Comparison of ENCODE assay signal across 16 mouse cellular contexts in genomic region chr9:83596132-83596531, GRCm38 (mm10). TPM values are rescaled to one million over a fixed set of nuclear protein-coding genes. Genes with fewer than 3 reads are reported as not detected.
DNase-seq lines count a peak whose midpoint lies in the region; ATAC-seq and TF ChIP-seq lines count a peak whose summit lies in the region.
"Had no signal": no experiment of that assay in that cellular context is flagged by ENCODE, and none has a peak within 500 bp of the region (broad histone marks: within the 10 kb centered on the region; RNA-seq: fewer than 3 reads in every experiment).

No protein-coding gene starts in this region.

- intact Hi-C loops in left cerebral cortex, adult 2 months (cut with DNase I), result loop anchor here (5.0 to 10.0 kb wide), 3 partner anchors 269 to 1971 kb away; partner anchors contain the start of gene Phip

- DNase-seq in heart, adult 11 months, result peak; percentile 44
- DNase-seq in heart, adult 18-20 months, result no peak
- peak; percentile 59 to 73 for DNase-seq in left cerebral cortex, adult 2 months (ENCODE audit: extremely low spot score in 1 of 2, low spot score in 2 of 2)
- DNase-seq in right cerebral cortex, postnatal 14 days, result peak; percentile 58
- no peak for DNase-seq in kidney, adult 11 months
- DNase-seq in cerebellum, postnatal 25 days, result no peak
- DNase-seq: adrenal gland, postnatal 36 days; B cell, adult 2 months; cerebellum, postnatal 10 days; kidney, adult 9 months; lung, postnatal 10 days had no signal

- H3K9me3 ChIP-seq in midbrain, embryonic 15.5 days, result no peaks in the 10 kb centered on the region
- H3K9me3 ChIP-seq: liver, embryonic 15.5 days; megakaryocyte, embryonic 14.5 days had no signal

- H3K36me3 ChIP-seq in midbrain, embryonic 15.5 days (replicated peaks), result no peaks in the 10 kb centered on the region
- H3K36me3 ChIP-seq: liver, embryonic 15.5 days had no signal

- no peak overlapping the region for H3K9ac ChIP-seq in midbrain, embryonic 15.5 days
- H3K9ac ChIP-seq: liver, embryonic 15.5 days had no signal

- no peak overlapping the region for H3K27ac ChIP-seq in cortical plate, adult 2 months (ENCODE audit: insufficient read depth, low read length)
- H3K27ac ChIP-seq in left cerebral cortex, adult 2 months, result peak overlapping the region; percentile 81; the same call in 1 of the 2 replicates
- no peak overlapping the region for H3K27ac ChIP-seq in midbrain, embryonic 15.5 days
- H3K27ac ChIP-seq: liver, embryonic 15.5 days had no signal

- H3K4me3 ChIP-seq in cortical plate, adult 2 months (ENCODE audit: insufficient read depth, low read length), result no peak overlapping the region
- H3K4me3 ChIP-seq in left cerebral cortex, adult 2 months, result no peak overlapping the region
- H3K4me3 ChIP-seq in midbrain, embryonic 15.5 days, result no peak overlapping the region
- H3K4me3 ChIP-seq: liver, embryonic 15.5 days; megakaryocyte, embryonic 14.5 days had no signal

- H3K27me3 ChIP-seq in midbrain, embryonic 15.5 days (replicated peaks), result no peaks in the 10 kb centered on the region
- H3K27me3 ChIP-seq: liver, embryonic 15.5 days; megakaryocyte, embryonic 14.5 days had no signal

- WGBS in midbrain, embryonic 15.5 days, result 84% methylated on average over 6 of the region's 6 CpGs

- no peak for TF ChIP-seq CTCF in cortical plate, adult 2 months (IDR thresholded peaks at IDR 0.05; ENCODE audit: extremely low read depth, insufficient read depth, low read length)
- TF ChIP-seq CTCF in left cerebral cortex, adult 2 months (IDR thresholded peaks at IDR 0.05), result no peak

- 0 out of 2 replicates have a peak, but pooled peaks have one; percentile 11 for TF ChIP-seq POLR2A in cortical plate, adult 2 months (IDR thresholded peaks at IDR 0.05; ENCODE audit: extremely low read depth, insufficient read depth, low read length)

- ATAC-seq in midbrain, embryonic 15.5 days (replicated peaks), result no peak
- ATAC-seq: midbrain, embryonic 16.5 days had no signal

- H3K4me1 ChIP-seq in cortical plate, adult 2 months (ENCODE audit: control insufficient read depth, insufficient read depth, low read length), result peaks cover 24% of the 10 kb centered on the region
- H3K4me1 ChIP-seq in midbrain, embryonic 15.5 days, result peaks cover 4% of the 10 kb centered on the region; the same call in 1 of the 2 replicates
- H3K4me1 ChIP-seq: liver, embryonic 15.5 days had no signal

- H3K4me2 ChIP-seq in midbrain, embryonic 15.5 days, result no peak overlapping the region
- H3K4me2 ChIP-seq: liver, embryonic 15.5 days had no signal

RNA-seq across cellular contexts. Expression of gene Sh3bgrl2, which starts 48.0 kb away (rescaled TPM):
- total RNA-seq in heart, adult 18-20 months (2021), result 1 to 10 TPM; 4.4 to 4.9 TPM
- polyA plus RNA-seq in cortical plate, adult 2 months (2012; rRNA removed), result 13.8 and 14.3 TPM in 2 replicates
- 10 to 100 TPM; 30.7 to 36.1 TPM for total RNA-seq in left cerebral cortex, adult 2 months (2021)
- 7.7 and 8.8 TPM in 2 replicates for polyA plus RNA-seq in midbrain, embryonic 15.5 days (2015; fragmentation: Nextera tagmentation; extraction: Ambion mirVana)

Comparison
In these comparisons a context has a peak if more than half of its experiments do, and no peak if none do; other contexts are left out.
1. DNase-seq: peak in heart, adult 11 months (single experiment), left cerebral cortex, adult 2 months (2 of 2) and right cerebral cortex, postnatal 14 days (single experiment); none in heart, adult 18-20 months (0 of 2), kidney, adult 11 months (single experiment) and cerebellum, postnatal 25 days (0 of 2).
2. RNA of gene Sh3bgrl2, which starts 48.0 kb away (total RNA-seq): 30.7 to 36.1 TPM in left cerebral cortex, adult 2 months; 4.4 to 4.9 TPM in heart, adult 18-20 months; every median in the first group is over 4 times any median in the second.